Mouse (Mus musculus) ES-Bruce4 (cell line): ENCODE results near the gene Gm14296.
"Not testable (repeated sequence)": the region's sequence is repeated elsewhere in the genome, so short reads cannot be mapped to it uniquely, and the experiment has no call there.

ENCODE experiments used
- CTCF ChIP-seq: IDR thresholded peaks from one replicate; pipeline ENCODE4 v1.8.1; 2011; ENCODE audit warnings: low read depth, low read length
- EP300 ChIP-seq: IDR thresholded peaks from 2 replicates; pipeline ENCODE4 v1.6.1; 2011; ENCODE audit warnings: low read depth, low read length; ENCODE audit not compliant: insufficient read depth

GRCm38 (mm10) chr2:176927709-176928108 is at the start of gene Gm14296:
- not testable (repeated sequence) for TF ChIP-seq CTCF, EP300
